Mouse (Mus musculus) kidney, adult 2 months (tissue): ENCODE measurements around the gene Tmem236. TPM values are rescaled to one million over a fixed set of nuclear protein-coding genes. Genes with fewer than 3 reads are reported as not detected.

Experiments used
- DNase-seq: peaks from one replicate; pipeline ENCODE4 v3.0.0; 2021
- H3K27ac ChIP-seq: fragments of 200-500 bp; 2 replicates; pipeline ENCODE4 v1.5.1; 2012; ENCODE audit warnings: low read depth, low read length, control low read depth, inconsistent platforms; ENCODE audit not compliant: insufficient read depth
- H3K27me3 ChIP-seq: fragments of 200-500 bp; replicated peaks from 2 replicates; pipeline ENCODE4 v1.6.1; 2012; ENCODE audit warnings: mild to moderate bottlenecking, moderate library complexity, low read length, inconsistent platforms; ENCODE audit not compliant: control insufficient read depth, insufficient read depth
- H3K36me3 ChIP-seq: fragments of 200-500 bp; 2 replicates; pipeline ENCODE4 v1.6.1; 2012; ENCODE audit warnings: mild to moderate bottlenecking, moderate library complexity, low read length, inconsistent platforms; ENCODE audit not compliant: control insufficient read depth, insufficient read depth
- H3K4me1 ChIP-seq: fragments of 200-500 bp; 2 replicates; pipeline ENCODE4 v1.6.1; 2011; ENCODE audit warnings: low read length; ENCODE audit not compliant: control insufficient read depth, insufficient read depth
- H3K4me3 ChIP-seq: fragments of 200-500 bp; 2 replicates; pipeline ENCODE4 v1.5.1; 2011; ENCODE audit warnings: mild to moderate bottlenecking, low read depth, low read length, control low read depth; ENCODE audit not compliant: insufficient read depth
- CTCF ChIP-seq: fragments of 200-500 bp; conservative IDR thresholded peaks from 2 replicates; pipeline ENCODE4 v1.5.1; 2011; ENCODE audit warnings: low read depth, mild to moderate bottlenecking, control low read depth, low read length, moderate library complexity, mixed read lengths; ENCODE audit not compliant: insufficient read depth, insufficient read length
- POLR2A ChIP-seq: fragments of 200-500 bp; IDR thresholded peaks from one replicate; pipeline ENCODE4 v1.6.1; 2011; ENCODE audit warnings: low read depth, low read length, control low read depth
- WGBS: fragments of 180-500 bp; shearing (Covaris S2); methylation state at CpG from one replicate; pipeline ENCODE4 v1.1.7; 2018; 5-methylcytosine and 5-hydroxymethylcytosine counted together
- polyA plus RNA-seq: library from polyadenylated mRNA; depleted of rRNA; stranded (reverse); fragments of >200 nt; gene quantifications from 2 replicates; pipeline ENCODE4 v1.2.3, GENCODE M21; 2012

The Tmem236 gene
- polyA plus RNA-seq, 1 experiment: 0.05 TPM

DNA sequence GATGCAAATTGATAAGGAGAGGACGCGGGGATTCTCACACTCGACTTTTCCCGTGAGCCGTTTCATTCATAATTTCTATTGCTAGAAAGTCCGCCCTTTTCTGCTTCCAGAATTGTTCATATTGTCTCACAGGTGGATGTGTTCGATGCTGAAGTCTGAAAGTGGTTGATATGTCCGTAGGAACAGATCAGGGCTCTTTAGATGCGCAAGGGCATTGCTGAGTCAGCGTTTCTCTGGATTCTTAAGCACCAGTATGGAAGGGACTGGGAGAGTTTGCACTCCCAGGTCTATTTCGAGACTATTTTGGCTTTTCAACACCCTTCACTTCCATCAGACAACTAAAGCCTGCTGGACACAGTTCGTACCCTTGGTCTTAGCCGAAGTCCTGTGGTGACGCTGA, 55.7 kb downstream of the Tmem236 start:
- Histone ChIP-seq H3K36me3 (no peaks in the 10 kb centered on the region), H3K4me3 (no peak overlapping the region), H3K27me3 (no peaks in the 10 kb centered on the region), H3K4me1 (no peaks in the 10 kb centered on the region), H3K27ac (no peak overlapping the region)
- no peak for DNase-seq
- TF ChIP-seq CTCF: no peak
- no peak for TF ChIP-seq POLR2A
- WGBS: 92% methylated on average over 14 of the region's 14 CpGs

- DNase-seq: no peak
- H3K4me3 ChIP-seq: no peak overlapping the region
- no peak for TF ChIP-seq CTCF
- TF ChIP-seq POLR2A: no peak
- H3K27ac ChIP-seq: no peak overlapping the region
- no peaks in the 10 kb centered on the region for H3K4me1 ChIP-seq
- 78% methylated on average over 1 of the region's 1 CpGs for WGBS
- H3K27me3 ChIP-seq: no peaks in the 10 kb centered on the region
- no peaks in the 10 kb centered on the region for H3K36me3 ChIP-seq
Measured at GRCm38 (mm10) chr2:14232897-14233296, 58.6 kb downstream of the Tmem236 start.

- Histone ChIP-seq H3K36me3 (no peaks in the 10 kb centered on the region), H3K27me3 (no peaks in the 10 kb centered on the region), H3K4me1 (no peaks in the 10 kb centered on the region), H3K4me3 (no peak overlapping the region), H3K27ac (no peak overlapping the region)
- DNase-seq: no peak
- TF ChIP-seq POLR2A (no peak), CTCF (no peak)
- WGBS: 67% methylated on average over 2 of the region's 2 CpGs
Measured at GRCm38 (mm10) chr2:14233983-14234382, 59.7 kb downstream of the Tmem236 start.

GRCm38 (mm10) chr2:14235319-14235718, 61.0 kb downstream of the Tmem236 start:
- TF ChIP-seq POLR2A: no peak
- TF ChIP-seq CTCF: no peak
- no peak overlapping the region for H3K27ac ChIP-seq
- 85% methylated on average over 5 of the region's 5 CpGs for WGBS
- no peaks in the 10 kb centered on the region for H3K4me1 ChIP-seq
- H3K27me3 ChIP-seq: no peaks in the 10 kb centered on the region
- DNase-seq: no peak
- H3K4me3 ChIP-seq: no peak overlapping the region
- no peaks in the 10 kb centered on the region for H3K36me3 ChIP-seq

GRCm38 (mm10) chr2:14236920-14237319, 62.6 kb downstream of the Tmem236 start:
- Histone ChIP-seq H3K4me3 (no peak overlapping the region), H3K36me3 (no peaks in the 10 kb centered on the region), H3K27ac (no peak overlapping the region), H3K4me1 (no peaks in the 10 kb centered on the region), H3K27me3 (no peaks in the 10 kb centered on the region)
- TF ChIP-seq CTCF (no peak), POLR2A (no peak)
- 81% methylated on average over 4 of the region's 4 CpGs for WGBS
- no peak for DNase-seq

GRCm38 (mm10) chr2:14237723-14238122, 63.4 kb downstream of the Tmem236 start:
- H3K27ac ChIP-seq: no peak overlapping the region
- no peaks in the 10 kb centered on the region for H3K27me3 ChIP-seq
- H3K4me1 ChIP-seq: no peaks in the 10 kb centered on the region
- no peak overlapping the region for H3K4me3 ChIP-seq
- DNase-seq: no peak
- no peaks in the 10 kb centered on the region for H3K36me3 ChIP-seq
- no peak for TF ChIP-seq POLR2A
- 24% methylated on average over 4 of the region's 4 CpGs for WGBS

GRCm38 (mm10) chr2:14239151-14239550, 64.8 kb downstream of the Tmem236 start:
- TF ChIP-seq POLR2A (no peak), CTCF (no peak)
- WGBS: 79% methylated on average over 5 of the region's 5 CpGs
- no peaks in the 10 kb centered on the region for H3K4me1 ChIP-seq
- no peak overlapping the region for H3K27ac ChIP-seq
- DNase-seq: no peak
- no peaks in the 10 kb centered on the region for H3K36me3 ChIP-seq
- H3K4me3 ChIP-seq: no peak overlapping the region
- no peaks in the 10 kb centered on the region for H3K27me3 ChIP-seq

GRCm38 (mm10) chr2:14244157-14244556, 69.8 kb downstream of the Tmem236 start:
- no peak overlapping the region for H3K4me3 ChIP-seq
- no peak for TF ChIP-seq POLR2A
- TF ChIP-seq CTCF: no peak
- H3K27ac ChIP-seq: no peak overlapping the region
- WGBS: 88% methylated on average over 5 of the region's 5 CpGs
- no peak for DNase-seq
- H3K27me3 ChIP-seq: no peaks in the 10 kb centered on the region
- H3K4me1 ChIP-seq: no peaks in the 10 kb centered on the region
- no peaks in the 10 kb centered on the region for H3K36me3 ChIP-seq
